Mouse (Mus musculus): ENCODE results near the gene Gm6482.
"Not testable (repeated sequence)": the region's sequence is repeated elsewhere in the genome, so short reads cannot be mapped to it uniquely, and the experiment has no call there.

The Gm6482 gene

DNA sequence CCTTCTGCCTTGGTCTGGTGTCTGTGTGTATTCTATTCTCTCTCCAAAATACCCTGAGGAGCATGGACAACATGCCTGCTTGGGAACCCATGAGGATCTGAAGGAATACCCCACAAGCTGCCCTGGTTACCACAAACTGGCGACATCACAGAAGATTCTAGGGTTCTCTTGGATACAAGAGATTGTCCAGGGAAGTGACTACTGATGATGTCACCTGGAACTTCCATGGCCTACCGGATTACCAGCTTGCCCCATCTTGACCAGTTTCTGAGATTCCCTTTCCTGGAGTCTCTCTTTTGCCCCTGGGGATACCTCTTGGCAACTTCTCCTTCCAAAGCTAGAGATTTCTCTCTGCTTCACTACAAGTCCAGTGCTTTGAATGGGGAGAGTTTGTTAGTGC is at the start of gene Gm6482:
Gene Gm6482 (minus strand): TSS at position 101 of the 400 bp plus-strand sequence.
- DNase-seq (ENCODE audit: extremely low read depth, low read depth), result not testable (repeated sequence)

DNA sequence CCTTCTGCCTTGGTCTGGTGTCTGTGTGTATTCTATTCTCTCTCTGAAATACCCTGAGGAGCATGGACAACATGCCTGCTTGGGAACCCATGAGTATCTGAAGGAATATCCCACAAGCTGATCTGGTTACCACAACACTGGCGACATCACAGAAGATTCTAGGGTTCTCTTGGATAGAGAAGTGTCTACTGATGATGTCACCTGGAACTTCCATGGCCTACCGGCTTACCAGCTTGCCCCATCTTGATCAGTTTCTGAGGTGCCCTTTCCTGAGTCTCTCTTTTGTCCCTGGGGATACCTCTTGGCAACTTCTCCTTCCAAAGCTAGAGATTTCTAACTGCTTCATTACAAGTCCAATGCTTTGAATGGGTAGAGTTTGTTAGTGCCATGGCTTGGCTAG is 45.3 kb upstream of the Gm6482 start, which contains the start of gene Gm7954:
Gene Gm7954 (minus strand): TSS at position 101 of the 400 bp plus-strand sequence.
- not testable (repeated sequence) for DNase-seq (ENCODE audit: extremely low read depth, low read depth)

DNA sequence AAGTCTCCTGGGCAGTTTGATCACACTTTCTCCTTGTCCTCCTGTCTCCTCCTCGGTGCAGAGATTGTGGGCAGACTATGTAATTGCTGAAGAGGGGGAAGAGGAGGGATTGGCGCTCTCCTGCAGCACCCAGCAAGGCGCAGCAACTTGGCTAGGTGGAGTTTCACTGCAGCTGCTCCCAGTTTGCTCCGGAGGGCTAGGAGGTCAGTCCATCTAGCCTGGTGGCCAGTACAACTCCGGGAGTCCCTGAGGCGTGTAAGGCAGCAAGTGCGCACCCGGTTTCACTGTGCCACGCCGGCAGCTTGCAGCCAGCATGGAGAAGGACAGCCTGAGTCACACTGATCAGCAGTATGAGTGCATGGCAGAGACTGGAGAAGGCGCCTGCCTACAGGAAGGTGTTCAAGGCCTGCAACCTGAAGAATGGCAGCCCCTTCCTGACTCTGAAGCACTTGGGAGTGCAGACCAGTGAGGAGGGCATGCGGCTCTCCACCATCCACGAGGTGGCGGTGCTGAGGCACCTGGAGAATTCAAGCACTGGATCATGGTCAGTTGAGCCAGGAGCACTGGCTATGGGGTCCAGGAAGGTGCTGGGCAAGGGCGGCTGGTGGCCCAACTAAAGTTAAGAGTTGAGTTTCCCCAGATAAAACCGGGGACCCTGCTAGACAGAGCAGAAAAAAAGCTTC is 17.5 kb upstream of the Gm6482 start:
- not testable (repeated sequence) for DNase-seq (ENCODE audit: extremely low read depth, low read depth)

DNA sequence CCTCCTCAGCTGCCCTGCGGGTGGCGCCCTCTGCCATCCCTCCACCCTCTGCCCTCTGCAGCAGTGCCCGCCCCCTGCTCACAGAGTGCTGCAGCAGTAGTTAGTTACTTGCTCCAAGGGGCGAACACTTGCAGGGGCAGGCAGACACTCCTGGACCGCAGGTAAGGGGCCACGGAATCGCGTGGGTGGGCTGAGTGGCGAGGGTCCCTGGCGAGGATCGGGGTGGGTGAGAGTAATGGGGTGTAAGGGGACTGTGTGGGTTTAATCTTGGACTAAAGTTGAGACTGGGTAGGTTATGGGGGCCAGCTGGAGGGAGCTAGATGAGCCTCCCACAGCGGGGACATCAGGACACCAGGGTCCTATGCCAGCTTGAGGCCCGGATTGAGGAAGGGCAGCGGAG is 16.6 kb upstream of the Gm6482 start:
- not testable (repeated sequence) for DNase-seq (ENCODE audit: extremely low read depth, low read depth)

DNA sequence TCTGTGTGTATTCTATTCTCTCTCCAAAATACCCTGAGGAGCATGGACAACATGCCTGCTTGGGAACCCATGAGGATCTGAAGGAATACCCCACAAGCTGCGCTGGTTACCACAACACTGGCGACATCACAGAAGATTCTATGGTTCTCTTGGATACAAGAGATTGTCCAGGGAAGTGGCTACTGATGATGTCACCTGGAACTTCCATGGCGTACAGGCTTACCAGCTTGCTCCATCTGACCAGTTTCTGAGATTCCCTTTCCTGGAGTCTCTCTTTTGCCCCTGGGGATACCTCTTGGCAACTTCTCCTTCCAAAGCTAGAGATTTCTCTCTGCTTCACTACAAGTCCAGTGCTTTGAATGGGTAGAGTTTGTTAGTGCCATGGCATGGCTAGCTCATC is 21.8 kb downstream of the Gm6482 start, which contains the start of gene Gm7945:
Gene Gm7945 (minus strand): TSS at position 101 of the 400 bp plus-strand sequence.
- DNase-seq (ENCODE audit: extremely low read depth, low read depth), result not testable (repeated sequence)

Data from MEL-GATA-1-ER (cell line).